ENCODE assay signal across 10 mouse cellular contexts in the genomic region with DNA sequence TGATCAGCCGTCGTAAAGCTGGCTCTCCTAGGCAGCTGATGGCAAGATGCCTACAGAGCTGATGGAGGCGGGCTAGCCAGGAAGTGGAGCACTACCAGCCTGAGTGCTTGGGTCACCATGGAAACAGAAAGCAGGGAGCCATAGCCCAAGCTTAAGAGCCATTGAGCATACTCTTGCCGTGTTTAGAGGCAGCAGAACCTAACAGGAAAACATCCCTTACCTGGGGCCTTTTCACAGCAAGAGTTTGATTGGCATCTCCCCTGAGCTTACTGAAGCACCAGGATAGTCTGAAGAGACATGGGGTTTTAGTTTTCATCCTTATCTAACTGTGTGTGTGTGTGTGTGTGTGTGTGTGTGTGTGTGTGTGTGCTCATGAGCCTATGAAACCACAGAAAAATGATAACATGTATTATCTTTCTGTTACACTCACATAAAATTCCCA. TPM values are rescaled to one million over a fixed set of nuclear protein-coding genes. Genes with fewer than 3 reads are reported as not detected.
DNase-seq lines count a peak whose midpoint lies in the region; ATAC-seq and TF ChIP-seq lines count a peak whose summit lies in the region.
"Had no signal": no experiment of that assay in that cellular context is flagged by ENCODE, and none has a peak within 500 bp of the region (broad histone marks: within the 10 kb centered on the region; RNA-seq: fewer than 3 reads in every experiment).

No protein-coding gene starts in this region.

- 37% methylated on average over 4 of the region's 4 CpGs for WGBS in forebrain, embryonic 14.5 days
- WGBS in forebrain, embryonic 10.5 days: 47% methylated on average over 4 of the region's 4 CpGs
- 16% methylated on average over 4 of the region's 4 CpGs for WGBS in hindbrain, postnatal 0 days
- 27% methylated on average over 4 of the region's 4 CpGs for WGBS in lung, adult 2 months
- WGBS in thymus, adult 2 months: 50% methylated on average over 4 of the region's 4 CpGs

- H3K9me3 ChIP-seq in forebrain, embryonic 14.5 days (replicated peaks; ENCODE audit: control insufficient read depth, low read length): no peaks in the 10 kb centered on the region
- no peaks in the 10 kb centered on the region for H3K9me3 ChIP-seq in forebrain, embryonic 10.5 days
- H3K9me3 ChIP-seq in hindbrain, postnatal 0 days (ENCODE audit: low read length): no peaks in the 10 kb centered on the region

- no peak for TF ChIP-seq POLR2A in lung, adult 2 months (IDR thresholded peaks at IDR 0.05; ENCODE audit: borderline replicate concordance, extremely low read depth, low read depth, low read length)
- no peak for TF ChIP-seq POLR2A in thymus, adult 2 months (IDR thresholded peaks at IDR 0.05; ENCODE audit: control insufficient read depth, extremely low read depth, insufficient read depth, low read length, poor library complexity)

- no peak overlapping the region for H3K4me2 ChIP-seq in forebrain, embryonic 14.5 days (ENCODE audit: low read length)
- no peak overlapping the region for H3K4me2 ChIP-seq in hindbrain, postnatal 0 days (ENCODE audit: low read depth, low read length)
- H3K4me2 ChIP-seq: limb, embryonic 12.5 days; neural tube, embryonic 12.5 days had no signal

- H3K9ac ChIP-seq in forebrain, embryonic 14.5 days (ENCODE audit: low read length): no peak overlapping the region
- no peak overlapping the region for H3K9ac ChIP-seq in hindbrain, postnatal 0 days (replicated peaks; ENCODE audit: low read length)
- H3K9ac ChIP-seq: limb, embryonic 12.5 days; neural tube, embryonic 12.5 days had no signal

- peak; percentile 69; the same call in 1 of the 2 replicates for ATAC-seq in forebrain, embryonic 14.5 days
- peak; percentile 93 for ATAC-seq in hindbrain, postnatal 0 days

- no peaks in the 10 kb centered on the region for H3K27me3 ChIP-seq in forebrain, embryonic 14.5 days (replicated peaks; ENCODE audit: control insufficient read depth, insufficient read depth, low read length)
- no peaks in the 10 kb centered on the region for H3K27me3 ChIP-seq in forebrain, embryonic 10.5 days (ENCODE audit: poor library complexity, severe bottlenecking)
- H3K27me3 ChIP-seq in hindbrain, postnatal 0 days (ENCODE audit: insufficient read depth, low read length): no peaks in the 10 kb centered on the region
- no peaks in the 10 kb centered on the region for H3K27me3 ChIP-seq in thymus, adult 2 months (ENCODE audit: control insufficient read depth, insufficient read depth, low read length)
- H3K27me3 ChIP-seq: limb, embryonic 12.5 days; neural tube, embryonic 12.5 days had no signal

- H3K27ac ChIP-seq in forebrain, embryonic 14.5 days (ENCODE audit: low read depth, low read length): no peak overlapping the region
- no peak overlapping the region for H3K27ac ChIP-seq in forebrain, embryonic 10.5 days
- H3K27ac ChIP-seq in hindbrain, postnatal 0 days: peak overlapping the region; percentile 8; the same call in 1 of the 2 replicates
- H3K27ac ChIP-seq in thymus, adult 2 months (ENCODE audit: control insufficient read depth, insufficient read depth, low read length): no peak overlapping the region
- H3K27ac ChIP-seq: limb, embryonic 12.5 days; neural tube, embryonic 12.5 days had no signal

- TF ChIP-seq CTCF in hindbrain, postnatal 0 days (IDR thresholded peaks at IDR 0.05; ENCODE audit: low read depth): no peak
- TF ChIP-seq CTCF in lung, adult 2 months (IDR thresholded peaks at IDR 0.05; ENCODE audit: insufficient read depth, low read length): no peak
- TF ChIP-seq CTCF in thymus, adult 2 months (IDR thresholded peaks at IDR 0.05; ENCODE audit: borderline replicate concordance, control insufficient read depth, extremely low read depth, insufficient read depth, low read length, poor library complexity): no peak

- H3K4me3 ChIP-seq in forebrain, embryonic 14.5 days (ENCODE audit: low read depth, low read length): no peak overlapping the region
- H3K4me3 ChIP-seq in forebrain, embryonic 10.5 days: no peak overlapping the region
- H3K4me3 ChIP-seq in hindbrain, postnatal 0 days (ENCODE audit: low read length): no peak overlapping the region
- H3K4me3 ChIP-seq in lung, adult 2 months (replicated peaks; ENCODE audit: extremely low read depth, low read depth, low read length): no peak overlapping the region
- no peak overlapping the region for H3K4me3 ChIP-seq in thymus, adult 2 months (ENCODE audit: control insufficient read depth, insufficient read depth, low read length)
- H3K4me3 ChIP-seq: limb, embryonic 12.5 days; neural tube, embryonic 12.5 days had no signal

- H3K4me1 ChIP-seq in forebrain, embryonic 14.5 days (ENCODE audit: control insufficient read depth, insufficient read depth, low read length): peaks cover 3% of the 10 kb centered on the region; the same call in 1 of the 2 replicates
- H3K4me1 ChIP-seq in forebrain, embryonic 10.5 days: 0 out of 2 replicates have a peak, but pooled peaks cover 2% of the 10 kb centered on the region
- H3K4me1 ChIP-seq in hindbrain, postnatal 0 days (ENCODE audit: insufficient read depth, low read length): peaks cover 7% of the 10 kb centered on the region
- no peaks in the 10 kb centered on the region for H3K4me1 ChIP-seq in lung, adult 2 months (ENCODE audit: control insufficient read depth, insufficient read depth, low read length)
- no peaks in the 10 kb centered on the region for H3K4me1 ChIP-seq in thymus, adult 2 months (replicated peaks; ENCODE audit: control insufficient read depth, insufficient read depth, low read length)
- H3K4me1 ChIP-seq: limb, embryonic 12.5 days; neural tube, embryonic 12.5 days had no signal

- DNase-seq in forebrain, embryonic 14.5 days (ENCODE audit: low spot score): peak; percentile 80
- no peak for DNase-seq in forebrain, embryonic 10.5 days (ENCODE audit: extremely low spot score, low spot score)
- DNase-seq in hindbrain, postnatal 0 days (ENCODE audit: low spot score): peak; percentile 80
- peak; percentile 17 for DNase-seq in lung, adult 2 months
- peak; percentile 83 to 90 for DNase-seq in right cerebral cortex, postnatal 10 days (ENCODE audit: low spot score in 2 of 2)
- no peak for DNase-seq in adrenal gland, postnatal 14 days
- no peak for DNase-seq in heart, adult 18-20 months
- DNase-seq in thymus, adult 2 months: no peak

- H3K36me3 ChIP-seq in forebrain, embryonic 14.5 days (ENCODE audit: control insufficient read depth, insufficient read depth, low read length): no peaks in the 10 kb centered on the region
- H3K36me3 ChIP-seq in forebrain, embryonic 10.5 days (replicated peaks): no peaks in the 10 kb centered on the region
- no peaks in the 10 kb centered on the region for H3K36me3 ChIP-seq in hindbrain, postnatal 0 days (ENCODE audit: insufficient read depth, low read length)
- no peaks in the 10 kb centered on the region for H3K36me3 ChIP-seq in thymus, adult 2 months (ENCODE audit: control insufficient read depth, insufficient read depth, low read length)
- H3K36me3 ChIP-seq: limb, embryonic 12.5 days; neural tube, embryonic 12.5 days had no signal

RNA-seq across cellular contexts. Expression of a gene that starts 13.0 kb away (rescaled TPM):
- polyA plus RNA-seq in forebrain, embryonic 14.5 days (2014; fragmentation: Nextera tagmentation; extraction: Ambion mirVana): 0.52 and 0.58 TPM in 2 replicates
- polyA plus RNA-seq in forebrain, embryonic 10.5 days (2016; fragmentation: Nextera tagmentation; extraction: Ambion mirVana): 0.35 and 0.37 TPM in 2 replicates
- total RNA-seq in hindbrain, postnatal 0 days (2014; rRNA removed): 0.72 and 1.3 TPM in 2 replicates
- polyA plus RNA-seq in hindbrain, postnatal 0 days (2015; fragmentation: Nextera tagmentation; extraction: Ambion mirVana): 0.68 and 1.00 TPM in 2 replicates
- 6.0 and 11.0 TPM in 2 replicates for polyA plus RNA-seq in lung, adult 2 months (2012; rRNA removed)
- total RNA-seq in adrenal gland, postnatal 14 days (2021): 0.44 and 0.71 TPM in 2 replicates
- total RNA-seq in heart, adult 18-20 months (2021): under 1 TPM; 0.36 to 0.40 TPM
- polyA plus RNA-seq in thymus, adult 2 months (2012; rRNA removed): 0.15 and 0.66 TPM in 2 replicates

Comparison
In these comparisons a context has a peak if more than half of its experiments do, and no peak if none do; other contexts are left out.
1. DNase-seq: peak in forebrain, embryonic 14.5 days (single experiment), hindbrain, postnatal 0 days (single experiment), lung, adult 2 months (single experiment) and right cerebral cortex, postnatal 10 days (2 of 2); none in forebrain, embryonic 10.5 days (single experiment), adrenal gland, postnatal 14 days (single experiment), heart, adult 18-20 months (0 of 2) and thymus, adult 2 months (single experiment).